Mouse (Mus musculus) erythroblast, embryonic 14.5 days (primary cell): ENCODE data around the gene Hyal5.

ENCODE experiments used
- GATA1 ChIP-seq: IDR thresholded peaks from 2 replicates; pipeline ENCODE4 v1.6.1; 2012; ENCODE audit warnings: low read length, inconsistent platforms, mixed read lengths
- TAL1 ChIP-seq: IDR thresholded peaks from 3 replicates; pipeline ENCODE4 v1.6.1; 2012; ENCODE audit warnings: low read length, inconsistent platforms, mixed read lengths

GRCm38 (mm10) chr6:24894874-24895183 lies 37.0 kb downstream of the Hyal5 start:
- TF ChIP-seq TAL1 (no peak), GATA1 (no peak)
